Mouse (Mus musculus) telencephalon, adult 2 months (tissue): ENCODE measurements at regions not wholly inside any gene's neighbourhood (a gene's known extent, or its start where the extent isn't known, plus 50 kb on each side); places are given as distances from the start of the nearest gene placed in this dataset.

Experiments used
- DNase-seq: peaks from one replicate; pipeline ENCODE4 v3.0.0-alpha.2; 2011; ENCODE audit warnings: low read depth, low spot score

GRCm38 (mm10) chr1:82041286-82042050 is 191.4 kb upstream of the Gm9747 start:
- DNase-seq: no peak

DNA sequence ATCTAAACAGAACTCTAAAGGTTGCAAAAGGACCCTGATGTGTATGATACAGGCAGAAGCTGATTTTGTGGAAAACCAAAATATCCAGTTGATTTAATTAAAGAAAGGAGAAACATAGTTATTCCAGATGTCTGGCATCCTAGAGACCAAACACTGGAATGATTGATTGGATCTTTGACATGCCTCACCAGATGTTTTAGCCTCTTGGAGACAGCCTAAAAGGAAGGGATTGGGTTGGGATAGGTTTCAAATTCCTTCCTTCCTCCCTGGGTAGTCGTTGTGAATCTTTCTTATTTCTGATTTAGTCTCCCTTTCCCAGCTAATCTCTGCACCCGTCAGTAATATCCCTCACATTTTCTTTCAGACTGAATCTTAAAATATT is 190.9 kb upstream of the Gm9747 start:
- DNase-seq: no peak

GRCm38 (mm10) chr1:82042527-82042926 is 190.4 kb upstream of the Gm9747 start:
- no peak for DNase-seq

- DNase-seq: no peak
Measured at GRCm38 (mm10) chr1:82066291-82066690, 166.6 kb upstream of the Gm9747 start.

DNA sequence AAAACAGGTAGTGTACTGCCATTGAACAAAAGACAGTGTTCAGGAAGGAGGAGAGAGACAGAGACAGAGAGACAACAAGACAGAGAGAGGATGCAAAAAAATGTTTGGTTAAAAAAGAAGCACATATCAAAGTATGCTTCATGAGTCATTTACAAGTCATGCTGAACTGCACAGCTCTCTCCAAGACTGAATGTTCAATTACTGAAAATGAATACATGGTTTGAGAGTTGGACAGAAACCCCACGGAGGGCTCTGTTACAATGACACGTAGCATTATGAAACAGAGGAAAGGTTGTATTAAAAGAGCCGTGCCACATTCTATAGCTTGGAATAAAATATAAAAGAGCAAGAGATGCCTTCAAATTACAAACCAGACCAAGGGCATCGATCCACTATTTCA is 164.3 kb upstream of the Gm9747 start:
- no peak for DNase-seq

- DNase-seq: no peak
Measured at GRCm38 (mm10) chr1:82070181-82071109, 162.5 kb upstream of the Gm9747 start.

GRCm38 (mm10) chr1:82089136-82089839 is 143.6 kb upstream of the Gm9747 start:
- DNase-seq: no peak

GRCm38 (mm10) chr1:82095101-82095500 is 137.8 kb upstream of the Gm9747 start:
- no peak for DNase-seq

GRCm38 (mm10) chr1:82106756-82107155 is 126.2 kb upstream of the Gm9747 start:
- no peak for DNase-seq

DNA sequence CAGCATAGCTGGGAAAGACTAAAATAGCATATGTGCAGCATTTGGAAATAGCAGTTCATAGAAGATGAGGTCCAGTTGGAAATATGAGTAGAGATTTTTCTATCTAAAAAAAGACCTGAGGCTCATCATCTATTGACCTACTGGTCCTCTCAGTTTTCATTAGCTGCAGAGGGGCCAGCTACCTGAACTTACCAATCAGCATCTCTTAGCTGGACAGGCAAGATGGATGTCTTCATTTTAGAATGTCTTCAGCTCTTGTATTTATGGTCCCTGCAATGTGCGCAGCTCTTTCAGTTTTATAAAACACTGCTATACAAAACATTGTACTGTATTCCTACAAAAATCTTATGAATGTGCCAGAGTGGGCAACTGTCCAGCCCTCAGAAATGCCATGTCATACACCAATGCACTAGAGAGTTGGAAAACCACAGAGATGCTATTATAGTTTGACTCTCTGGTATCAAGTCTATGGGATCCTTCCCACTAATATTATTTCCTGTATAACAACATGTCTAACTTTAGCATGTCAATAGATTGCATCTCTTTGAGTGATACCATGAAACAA is 122.8 kb upstream of the Gm9747 start:
- no peak for DNase-seq

DNA sequence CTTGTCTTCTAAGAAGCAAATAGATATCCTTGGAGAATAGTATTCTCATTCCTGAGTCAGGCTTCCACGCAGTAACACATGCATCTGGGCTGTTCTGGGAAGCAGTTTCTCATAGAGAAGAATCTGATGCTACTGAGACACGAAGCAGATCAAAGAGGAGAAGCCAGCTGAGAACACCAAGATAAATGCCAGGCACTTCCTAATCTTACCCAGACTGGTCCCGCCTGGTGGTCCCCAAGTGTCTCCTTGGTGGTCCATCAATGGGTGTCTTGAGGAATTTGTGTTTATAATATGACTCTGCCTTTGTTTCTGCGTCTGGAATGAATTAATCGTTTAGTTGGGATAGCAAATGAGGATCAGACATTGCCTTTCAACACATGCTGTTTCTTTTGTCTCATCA is 120.5 kb upstream of the Gm9747 start:
- no peak for DNase-seq

- DNase-seq: no peak
Measured at GRCm38 (mm10) chr1:82124503-82124902, 108.4 kb upstream of the Gm9747 start.

DNA sequence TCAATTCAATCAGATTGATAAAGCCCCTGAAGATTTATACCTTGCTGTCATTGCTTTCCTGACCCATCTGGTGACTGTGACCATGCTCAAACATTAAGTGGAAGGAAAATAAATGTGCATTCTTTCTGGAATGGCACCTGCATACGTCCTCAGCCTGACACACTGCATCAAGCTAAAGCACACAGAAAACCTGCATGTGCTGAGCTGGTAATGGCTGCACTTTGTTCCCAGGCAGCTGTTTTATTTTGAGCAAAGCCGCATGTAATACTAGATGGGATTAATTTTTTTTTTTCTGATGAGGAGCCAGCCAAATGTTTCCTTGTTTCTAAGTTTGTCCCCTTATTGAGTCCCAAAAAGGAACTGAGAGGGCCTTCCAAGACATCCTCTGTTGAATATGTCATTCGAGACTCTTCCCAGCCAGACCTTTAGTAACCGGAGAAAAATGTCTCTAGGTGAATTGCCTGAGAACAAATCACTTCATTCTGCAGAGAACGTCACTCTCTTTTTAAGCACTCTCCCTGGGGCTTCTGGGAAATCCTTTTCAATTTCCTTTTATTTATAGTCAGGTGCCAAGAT is 103.1 kb upstream of the Gm9747 start:
- DNase-seq: no peak

DNA sequence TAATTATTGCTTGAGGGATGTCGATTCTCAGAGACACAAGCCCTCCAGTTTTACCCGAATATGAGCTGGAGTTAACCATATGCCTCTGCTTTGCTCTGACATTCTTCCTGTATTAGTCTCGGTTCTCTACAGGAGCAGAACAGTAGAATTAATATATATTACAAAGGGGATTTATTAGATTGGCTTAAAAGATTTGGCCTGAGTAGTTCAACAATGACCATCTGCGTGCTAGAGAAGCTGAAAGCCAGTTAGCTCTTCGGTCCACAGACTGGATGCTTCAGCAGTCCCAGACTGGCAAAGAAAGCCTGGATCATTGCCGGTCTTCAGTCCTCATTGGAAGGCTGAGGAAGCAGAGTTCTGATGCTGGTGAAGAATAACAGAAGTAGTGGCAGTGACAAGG is 100.4 kb upstream of the Gm9747 start:
- no peak for DNase-seq

DNA sequence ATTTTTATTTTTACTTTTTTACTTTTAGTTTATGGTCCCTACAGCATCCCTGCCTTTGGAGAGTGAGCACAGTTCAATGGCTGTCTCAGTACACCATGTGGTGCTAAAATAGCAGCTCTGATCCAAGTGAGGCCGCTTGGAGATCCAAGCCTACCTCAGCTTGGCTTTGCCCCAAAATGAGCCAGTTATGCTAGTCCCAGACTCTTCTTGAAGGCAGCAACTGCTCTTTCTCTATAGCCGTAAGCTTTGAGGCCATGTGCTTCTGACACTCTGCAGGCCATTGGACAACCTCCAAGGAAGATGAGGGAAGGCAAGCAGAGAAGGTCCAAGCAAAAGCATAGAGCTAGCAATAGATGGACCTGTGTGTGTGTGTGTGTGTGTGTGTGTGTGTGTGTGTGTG is 98.0 kb upstream of the Gm9747 start:
- DNase-seq: no peak

GRCm38 (mm10) chr1:82135761-82136331 is 97.1 kb upstream of the Gm9747 start:
- no peak for DNase-seq

DNA sequence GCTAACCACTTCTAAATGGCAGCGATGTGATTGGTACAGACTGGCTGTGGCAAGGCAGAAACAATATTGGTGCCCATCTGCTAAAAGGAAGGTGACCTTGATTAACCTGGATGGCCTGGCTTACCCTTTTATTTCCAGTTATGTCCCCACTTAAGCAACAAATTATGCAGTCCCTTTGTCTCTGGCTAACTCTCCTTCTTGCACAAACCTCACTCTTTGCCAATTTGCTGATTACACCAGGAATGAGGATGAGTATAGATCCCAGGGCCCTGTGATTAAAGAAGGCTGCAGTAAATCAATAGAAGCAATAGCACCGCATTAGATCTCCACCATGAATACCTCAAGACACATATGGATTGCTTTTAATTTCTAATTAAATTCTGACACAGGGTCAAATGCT is 87.7 kb upstream of the Gm9747 start:
- no peak for DNase-seq

- peak; percentile 31 for DNase-seq
Measured at GRCm38 (mm10) chr1:82150219-82151128, 82.4 kb upstream of the Gm9747 start.

DNA sequence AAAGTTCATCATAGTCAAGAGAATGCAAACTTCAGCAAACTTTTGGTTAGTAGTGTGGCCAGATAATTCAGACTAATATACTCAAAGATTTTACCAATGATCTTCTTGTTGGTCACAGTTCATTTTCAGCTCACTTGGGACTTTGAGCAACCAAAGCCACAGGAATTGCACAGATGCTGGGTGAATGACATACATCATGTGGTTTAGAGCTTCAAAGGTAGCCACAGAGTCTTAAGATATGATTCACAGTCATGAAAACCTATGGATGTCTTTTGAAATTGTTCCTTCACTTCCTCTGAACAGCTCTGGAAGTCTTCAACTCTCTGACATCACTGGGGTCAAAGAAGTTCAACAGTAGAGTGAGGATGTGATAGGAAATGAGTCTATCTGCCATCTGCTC is 77.0 kb upstream of the Gm9747 start:
- DNase-seq: no peak

DNA sequence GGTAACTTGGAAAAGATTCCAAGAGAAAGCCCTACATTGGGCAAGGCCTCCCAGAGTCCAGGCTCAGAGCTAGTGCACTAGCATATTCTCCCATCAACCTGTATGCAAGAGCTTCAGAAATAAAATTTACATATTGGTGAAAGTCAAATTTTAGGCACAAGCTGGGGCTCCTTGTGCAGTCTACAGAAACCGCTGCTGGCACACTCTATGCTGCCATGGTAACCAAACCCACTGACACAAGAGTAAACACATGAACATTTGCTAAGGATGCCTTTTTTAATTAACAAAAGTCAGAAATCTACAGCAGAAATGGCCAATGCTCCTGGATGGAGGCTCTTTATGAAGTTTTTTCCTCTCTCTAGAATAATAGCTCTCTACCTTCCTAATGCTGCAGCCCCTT is 75.9 kb upstream of the Gm9747 start:
- DNase-seq: peak; percentile 55
